In genomic region chr14:55214507-55214906, GRCm38 (mm10) we compare ENCODE assay signal across 9 mouse cellular contexts. TPM values are rescaled to one million over a fixed set of nuclear protein-coding genes. Genes with fewer than 3 reads are reported as not detected.
DNase-seq lines count a peak whose midpoint lies in the region; ATAC-seq and TF ChIP-seq lines count a peak whose summit lies in the region.
"Had no signal": no experiment of that assay in that cellular context is flagged by ENCODE, and none has a peak within 500 bp of the region (broad histone marks: within the 10 kb centered on the region; RNA-seq: fewer than 3 reads in every experiment).

No protein-coding gene starts in this region.

- peak; percentile 56 for TF ChIP-seq CTCF in kidney, adult 2 months (conservative IDR thresholded peaks at IDR 0.05; ENCODE audit: insufficient read depth, insufficient read length, low read depth, low read length)
- TF ChIP-seq CTCF in CH12.LX (conservative IDR thresholded peaks at IDR 0.05 in 1 of 2, IDR thresholded peaks at IDR 0.05 in 1 of 2; ENCODE audit: low read depth in 2 of 2, low read length in 2 of 2) (peak; percentile 89 to 90), Patski (IDR thresholded peaks at IDR 0.05) (peak; percentile 73)
- no peak for TF ChIP-seq CTCF in lung, adult 2 months (IDR thresholded peaks at IDR 0.05; ENCODE audit: insufficient read depth, low read length)

- no peak overlapping the region for H3K4me3 ChIP-seq in kidney, adult 2 months (ENCODE audit: insufficient read depth, low read depth, low read length)
- H3K4me3 ChIP-seq in kidney, embryonic 15.5 days (replicated peaks): no peak overlapping the region
- no peak overlapping the region for H3K4me3 ChIP-seq in CH12.LX (replicated peaks in 1 of 3; ENCODE audit: low read depth in 2 of 3, low read length in 2 of 3, poor library complexity in 1 of 3)
- H3K4me3 ChIP-seq in lung, adult 2 months (replicated peaks; ENCODE audit: extremely low read depth, low read depth, low read length): no peak overlapping the region

- in situ Hi-C loops in CH12.LX (cut with MboI; ENCODE audit: low pct_ligation_motif_present, low pct_unique_long_range_greater_than_20kb, low sequenced_read_pairs) (loop anchor here (10.0 kb wide), 1 partner anchor 100 kb away; the partner anchor contains the start of gene Jph4), Patski (cut with MboI; ENCODE audit: low pct_unique_long_range_greater_than_20kb) (loop anchor here (5.0 kb wide), 1 partner anchor 92 kb away; no protein-coding TSS in a partner anchor)

- H3K27ac ChIP-seq in kidney, adult 2 months (ENCODE audit: insufficient read depth, low read depth, low read length): no peak overlapping the region
- no peak overlapping the region for H3K27ac ChIP-seq in kidney, embryonic 15.5 days
- H3K27ac ChIP-seq in CH12.LX (ENCODE audit: insufficient read depth, low read depth): no peak overlapping the region
- H3K27ac ChIP-seq: macrophage had no signal

- 62% methylated on average over 4 of the region's 4 CpGs for WGBS in kidney, adult 2 months
- WGBS in kidney, embryonic 15.5 days: 61% methylated on average over 4 of the region's 4 CpGs
- WGBS in lung, adult 2 months: 56% methylated on average over 4 of the region's 4 CpGs

- ATAC-seq in kidney, embryonic 15.5 days (replicated peaks; ENCODE audit: low FRiP score): no peak
- ATAC-seq in Patski: no peak
- peak; percentile 71; the same call in 1 of the 2 replicates for ATAC-seq in common myeloid progenitor, adult 5-6 weeks (replicated peaks; ENCODE audit: low read depth, poor library complexity, severe bottlenecking)

- no peaks in the 10 kb centered on the region for H3K9me3 ChIP-seq in kidney, embryonic 15.5 days (replicated peaks)
- no peaks in the 10 kb centered on the region for H3K9me3 ChIP-seq in CH12.LX (replicated peaks; ENCODE audit: low read length)

- no peaks in the 10 kb centered on the region for H3K79me2 ChIP-seq in CH12.LX (replicated peaks; ENCODE audit: control insufficient read depth, extremely low read depth, insufficient read depth, poor library complexity, severe bottlenecking)

- peak; percentile 73 for TF ChIP-seq RAD21 in CH12.LX (IDR thresholded peaks at IDR 0.05; ENCODE audit: low read depth, low read length)

- H3K36me3 ChIP-seq in kidney, adult 2 months (ENCODE audit: control insufficient read depth, insufficient read depth, low read length): no peaks in the 10 kb centered on the region
- no peaks in the 10 kb centered on the region for H3K36me3 ChIP-seq in kidney, embryonic 15.5 days
- H3K36me3 ChIP-seq in CH12.LX (replicated peaks in 1 of 2; ENCODE audit: control insufficient read depth in 1 of 2, insufficient read depth in 1 of 2, low read length in 1 of 2): no peaks in the 10 kb centered on the region
- H3K36me3 ChIP-seq in splenic B cell, adult 2 months (ENCODE audit: control insufficient read depth, insufficient read depth, low read length, poor library complexity, severe bottlenecking): no peaks in the 10 kb centered on the region

- POLR2A ChIA-PET in Patski (lab: Charles Lee): no interaction called here

- peak; percentile 38 for DNase-seq in kidney, adult 2 months
- DNase-seq in CH12.LX (ENCODE audit: extremely low read depth) (peak; percentile 67), Patski (ENCODE audit: low read depth, low spot score) (no peak)
- peak; percentile 25 for DNase-seq in lung, adult 2 months
- DNase-seq in splenic B cell, adult 2 months (ENCODE audit: low read depth, low spot score): peak; percentile 73

- no peak overlapping the region for H3K4me2 ChIP-seq in kidney, embryonic 15.5 days
- no peak overlapping the region for H3K4me2 ChIP-seq in CH12.LX (ENCODE audit: insufficient read depth, low read depth, poor library complexity, severe bottlenecking)

- TF ChIP-seq POLR2A in kidney, adult 2 months (IDR thresholded peaks at IDR 0.05; ENCODE audit: low read depth, low read length): no peak
- no peak for TF ChIP-seq POLR2A in CH12.LX (IDR thresholded peaks at IDR 0.05; ENCODE audit: low read depth, low read length)
- TF ChIP-seq POLR2A in lung, adult 2 months (IDR thresholded peaks at IDR 0.05; ENCODE audit: borderline replicate concordance, extremely low read depth, low read depth, low read length): no peak

- no peaks in the 10 kb centered on the region for H3K27me3 ChIP-seq in kidney, adult 2 months (replicated peaks; ENCODE audit: control insufficient read depth, insufficient read depth, low read length)
- H3K27me3 ChIP-seq in kidney, embryonic 15.5 days: no peaks in the 10 kb centered on the region
- H3K27me3 ChIP-seq in CH12.LX (replicated peaks) (peaks cover 21% of the 10 kb centered on the region), Patski (peaks cover 21% of the 10 kb centered on the region)
- no peaks in the 10 kb centered on the region for H3K27me3 ChIP-seq in splenic B cell, adult 2 months (ENCODE audit: control insufficient read depth, insufficient read depth, low read length, poor library complexity, severe bottlenecking)

- no peaks in the 10 kb centered on the region for H3K4me1 ChIP-seq in kidney, adult 2 months (ENCODE audit: control insufficient read depth, insufficient read depth, low read length)
- H3K4me1 ChIP-seq in kidney, embryonic 15.5 days: no peaks in the 10 kb centered on the region
- no peaks in the 10 kb centered on the region for H3K4me1 ChIP-seq in CH12.LX (ENCODE audit: control insufficient read depth in 1 of 2, insufficient read depth in 2 of 2)
- H3K4me1 ChIP-seq in lung, adult 2 months (ENCODE audit: control insufficient read depth, insufficient read depth, low read length): no peaks in the 10 kb centered on the region

- dilution Hi-C loops in CH12.LX (cut with MboI; ENCODE audit: extremely low pct_ligation_motif_present, extremely low pct_unique_long_range_greater_than_20kb, low sequenced_read_pairs): no loop called here

- no peak overlapping the region for H3K9ac ChIP-seq in kidney, embryonic 15.5 days
- H3K9ac ChIP-seq in CH12.LX (ENCODE audit: insufficient read depth, low read depth): no peak overlapping the region

- no peak for TF ChIP-seq EP300 in CH12.LX (IDR thresholded peaks at IDR 0.05; ENCODE audit: low read length)

- CTCF ChIA-PET in Patski (lab: Charles Lee): interaction anchor here (0.6 kb wide), 1 partner anchor 265 kb away, joined by 3 read pairs; no protein-coding TSS in a partner anchor

TF ChIP-seq in CH12.LX, 34 proteins besides CTCF, POLR2A, EP300 and RAD21:
- TF ChIP-seq SMC3 (IDR thresholded peaks at IDR 0.05; ENCODE audit: low read depth, low read length): peak; percentile 89
- TF ChIP-seq CHD1 (IDR thresholded peaks at IDR 0.05; ENCODE audit: low read depth, low read length): no peak
- TF ChIP-seq ZC3H11A (IDR thresholded peaks at IDR 0.05; ENCODE audit: low read depth, low read length): peak; percentile 21; the same call in 1 of the 2 replicates
- TF ChIP-seq MXI1 (IDR thresholded peaks at IDR 0.05; ENCODE audit: low read depth, low read length): no peak

RNA-seq across cellular contexts. Expression of gene Dhrs2, which starts 7.3 kb away (rescaled TPM):
- polyA plus RNA-seq in kidney, adult 2 months (2012; rRNA removed): not detected in 2 replicates
- polyA plus RNA-seq in kidney, embryonic 15.5 days (2015; fragmentation: Nextera tagmentation; extraction: Ambion mirVana): 0.23 TPM in 1 of 2 replicates, not detected in the other
- total RNA-seq in CH12.LX (2012; rRNA removed) (not detected in 2 replicates), CH12.LX (2014; rRNA removed) (not detected in 2 replicates)
- polyA plus RNA-seq in CH12.LX (2012; ENCODE audit: insufficient read length, low read depth) (not detected in 2 replicates), Patski (2021) (not detected)
- total RNA-seq in common myeloid progenitor, adult 5-6 weeks (2017): not detected in 2 replicates
- polyA plus RNA-seq in lung, adult 2 months (2012; rRNA removed): not detected in 2 replicates
- polyA plus RNA-seq: gonadal fat pad, adult 2 months; macrophage had no signal
